Mouse (Mus musculus) forebrain, embryonic 11.5 days (tissue): ENCODE measurements around the gene Tram2. TPM values are rescaled to one million over a fixed set of nuclear protein-coding genes. Genes with fewer than 3 reads are reported as not detected.

Experiments
- polyA plus RNA-seq: library from polyadenylated mRNA; unstranded; fragments of >200 nt; fragmentation: Nextera tagmentation; extraction: Ambion mirVana; gene quantifications from 2 replicates; pipeline ENCODE4 v1.2.1, GENCODE M21; 2014

Tram2 gene
- polyA plus RNA-seq, 1 experiment from 2014 or later = 6.2 TPM

Other genes with a start within 250 kb of the Tram2 start
- 7.3 and 9.3 TPM in 2 replicates for gene Paqr8, start 188.6 kb downstream of the Tram2 start, polyA plus RNA-seq
- 2.1 and 2.9 TPM in 2 replicates for gene Efhc1, start 127.6 kb downstream of the Tram2 start, polyA plus RNA-seq
- 10.9 and 12.1 TPM in 2 replicates for gene Tmem14a, start 139.3 kb upstream of the Tram2 start, polyA plus RNA-seq
- gene Gsta3, start 161.4 kb upstream of the Tram2 start, polyA plus RNA-seq = 0.25 TPM in 1 of 2 replicates, not detected in the other